Mouse (Mus musculus) gastrocnemius, adult 8-10 months (tissue): ENCODE data around the gene Nle1. TPM values are rescaled to one million over a fixed set of nuclear protein-coding genes. Genes with fewer than 3 reads are reported as not detected.

Experiments used
- DNase-seq, 2 experiments: peaks; one replicate each; pipeline ENCODE4 v3.0.0; 2022; ENCODE audit warnings: low spot score in 2 of 2
- total RNA-seq, 4 experiments: library from RNA; stranded (reverse); gene quantifications; 2 replicates each; pipeline ENCODE4 v1.2.4; 2022

Gene Nle1
- total RNA-seq, 4 experiments from 2014 or later: 9.0 to 12.9 (median 10.9) TPM

DNA sequence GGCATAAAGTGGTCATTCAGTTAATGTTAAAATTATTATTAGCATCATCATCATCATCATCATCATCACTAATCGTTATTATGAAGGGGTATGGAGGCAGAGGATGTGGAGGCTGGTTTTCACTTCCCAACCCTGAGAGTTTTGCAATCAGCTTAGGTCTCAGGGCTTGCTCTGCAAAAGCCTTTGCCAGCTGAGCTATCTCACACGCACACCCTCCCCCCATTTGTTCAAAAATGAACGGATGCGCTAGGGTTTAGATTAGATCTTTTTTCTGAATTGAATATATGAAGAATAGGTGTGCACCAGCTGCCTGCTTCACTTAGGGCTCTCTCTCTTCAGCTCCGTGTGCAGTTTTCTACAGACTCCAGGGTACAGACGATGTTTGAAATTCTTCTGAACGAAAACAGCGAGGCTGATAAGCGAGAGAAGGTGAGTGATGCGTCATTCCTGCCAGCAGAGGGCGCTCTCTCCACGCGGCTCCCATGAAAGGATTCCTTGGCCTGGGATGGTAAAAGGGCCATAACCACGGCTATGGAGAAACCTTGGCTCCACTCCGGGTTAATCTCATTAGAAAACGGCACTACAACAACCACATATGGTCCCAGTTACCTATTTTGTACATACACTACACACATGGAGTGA lies 6.6 kb upstream of the Nle1 start:
- peak; percentile 34 to 38 for DNase-seq

DNA sequence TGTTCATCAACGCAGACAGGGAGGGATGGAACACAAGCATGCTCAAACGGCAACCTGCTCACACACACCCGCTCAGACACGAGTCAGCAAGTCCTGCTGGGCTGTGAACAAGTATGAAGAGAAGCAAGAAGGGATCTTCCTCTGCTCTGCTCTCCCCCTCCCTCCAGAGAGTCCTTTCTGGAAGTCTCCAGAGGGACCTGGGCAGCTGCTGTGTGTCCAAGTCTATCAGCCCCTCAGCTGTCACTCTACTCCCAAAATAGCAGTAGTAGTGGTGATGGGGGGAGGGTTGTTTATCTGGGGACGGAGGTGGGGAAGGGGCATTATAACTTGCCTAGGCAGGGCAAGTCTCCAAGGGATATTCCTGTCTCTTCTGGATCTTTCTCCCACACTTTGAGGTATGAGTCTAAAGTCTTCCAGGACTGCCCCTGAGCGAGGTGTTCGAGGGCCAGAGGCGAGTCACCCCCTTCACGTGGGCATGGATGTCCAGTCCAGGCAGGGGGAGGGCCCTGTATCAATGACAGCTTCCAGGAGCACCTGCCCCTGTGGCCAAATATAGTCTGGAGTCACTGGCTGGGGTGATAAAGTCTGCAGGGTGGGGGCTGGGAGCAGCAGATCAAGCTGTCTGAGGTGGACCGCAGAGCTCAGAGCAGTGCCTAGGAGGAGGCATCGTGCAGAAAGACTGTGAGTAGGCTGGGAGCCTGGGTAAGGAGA lies 2.6 kb upstream of the Nle1 start:
- DNase-seq: peak; percentile 80 to 87

DNA sequence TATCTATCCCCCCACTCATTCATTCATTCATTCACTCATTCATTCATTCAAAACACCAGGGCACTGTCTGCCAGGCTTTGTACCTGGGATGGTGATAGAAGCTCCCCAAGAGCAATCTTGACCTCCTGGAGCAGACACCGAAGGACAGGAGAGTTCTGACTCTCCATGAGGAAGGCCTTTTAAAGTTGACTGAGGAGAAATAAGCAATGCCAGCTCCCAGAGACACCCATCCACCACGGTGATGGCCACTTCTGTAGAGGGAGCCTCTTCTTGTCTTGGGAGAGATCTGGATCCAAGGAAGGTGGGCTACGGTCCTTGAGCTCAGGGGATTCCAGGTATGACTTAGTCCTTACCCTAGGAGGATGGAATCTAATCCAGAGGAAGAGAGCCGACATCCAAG lies 2.0 kb upstream of the Nle1 start, which contains the start of gene Unc45b:
TSS of gene Unc45b (plus strand) at position 301 of the 400 bp plus-strand sequence.
- no peak for DNase-seq

DNA sequence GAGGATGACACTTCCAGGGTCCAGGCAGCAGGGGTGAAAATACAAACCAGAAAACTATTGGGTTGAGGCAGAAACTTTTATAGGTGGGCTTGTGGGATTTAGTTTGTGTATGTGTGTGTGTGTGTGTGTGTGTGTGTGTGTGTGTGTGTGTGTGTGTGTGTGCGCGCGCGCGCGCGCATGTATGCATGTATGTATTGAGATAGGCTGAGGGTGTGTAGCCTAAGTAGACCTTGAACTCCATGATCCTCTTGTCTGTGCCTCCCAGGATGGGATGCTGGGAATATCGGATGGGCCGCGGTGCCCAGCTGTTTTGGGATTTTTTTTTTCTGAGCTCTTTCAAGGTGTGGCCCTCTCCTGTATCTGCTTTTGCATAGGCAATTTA lies 388 bp upstream of the Nle1 start:
- DNase-seq: no peak

GRCm38 (mm10) chr11:82905816-82906215 lies 2.4 kb downstream of the Nle1 start:
- no peak for DNase-seq

DNA sequence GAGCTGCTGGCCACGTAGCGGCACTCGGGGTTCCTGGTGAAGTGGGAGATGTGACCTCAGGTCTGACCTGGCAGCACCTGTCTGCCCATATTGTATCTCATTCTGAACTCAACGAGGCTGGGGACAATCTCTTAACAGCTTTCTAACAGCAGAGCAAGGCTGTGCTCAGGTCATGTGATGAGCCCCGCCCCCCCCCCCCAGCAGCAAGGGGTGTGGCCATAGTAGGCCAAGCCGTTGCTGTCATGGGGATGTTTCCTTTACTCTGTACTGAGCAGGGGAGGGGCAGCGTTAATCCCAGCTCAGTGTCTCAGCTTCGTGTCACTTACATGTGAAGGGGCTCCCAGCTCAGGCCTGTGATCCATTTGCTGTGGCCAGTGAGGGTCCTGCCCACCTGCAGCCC lies 3.3 kb downstream of the Nle1 start:
- DNase-seq: no peak

DNA sequence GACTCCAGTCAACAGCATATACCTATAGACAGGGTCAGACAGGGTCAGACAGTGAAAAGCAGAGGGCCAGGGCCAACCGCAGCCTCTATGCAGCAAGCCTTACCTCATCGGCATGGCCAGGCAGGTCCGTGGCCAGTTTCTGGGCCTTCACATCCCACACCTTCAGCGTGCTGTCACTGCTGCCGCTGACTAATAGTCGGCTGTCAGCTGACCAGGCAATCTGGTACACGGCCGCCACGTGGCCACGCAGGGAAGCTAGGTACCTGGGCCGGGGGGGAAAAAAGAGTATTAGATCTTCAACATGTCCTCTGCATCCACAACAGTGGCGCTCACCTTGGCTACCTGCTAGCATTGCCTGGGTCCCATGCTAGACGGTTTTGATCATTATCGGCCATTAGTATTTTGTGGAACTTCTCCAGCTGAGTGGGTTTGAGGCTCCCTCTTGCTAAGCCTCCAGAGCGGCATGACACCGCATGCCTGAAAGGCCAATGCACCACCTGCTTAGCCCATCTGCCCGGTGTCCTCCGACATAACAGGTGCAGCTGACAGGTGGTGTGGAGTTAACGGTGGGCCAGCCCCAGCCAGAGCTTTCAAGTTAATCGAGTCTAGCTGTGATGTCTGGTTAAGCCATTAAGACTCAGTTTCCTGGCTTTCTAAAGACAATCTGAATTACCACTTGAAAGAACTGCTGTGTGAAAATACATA lies 6.5 kb downstream of the Nle1 start:
- DNase-seq: no peak

DNA sequence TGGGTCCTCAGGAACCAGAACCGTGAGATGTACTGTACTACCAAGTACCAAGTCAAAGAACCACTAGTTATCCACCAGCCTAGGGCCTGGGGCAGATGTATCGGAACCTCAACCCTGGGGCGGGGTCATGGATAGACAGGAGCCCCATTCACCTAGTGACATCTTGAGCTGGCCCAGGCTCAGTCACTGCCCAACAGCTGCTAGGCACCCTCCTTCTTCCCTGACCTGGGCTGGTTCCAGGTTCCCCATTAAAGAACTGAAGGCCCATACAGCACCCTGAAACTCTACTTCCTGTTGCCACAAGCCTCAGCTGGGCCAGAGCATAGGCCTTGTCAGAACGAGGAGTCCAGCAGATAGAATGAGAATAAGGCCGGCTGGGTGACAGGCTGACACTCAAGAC lies 8.5 kb downstream of the Nle1 start:
- no peak for DNase-seq

- DNase-seq: no peak
Measured at GRCm38 (mm10) chr11:82897478-82897877, 10.7 kb downstream of the Nle1 start.

- no peak for DNase-seq
Measured at GRCm38 (mm10) chr11:82891936-82892335, 16.3 kb downstream of the Nle1 start, which contains the start of gene Fndc8. TSS of gene Fndc8 (plus strand) at chr11:82892124.

DNA sequence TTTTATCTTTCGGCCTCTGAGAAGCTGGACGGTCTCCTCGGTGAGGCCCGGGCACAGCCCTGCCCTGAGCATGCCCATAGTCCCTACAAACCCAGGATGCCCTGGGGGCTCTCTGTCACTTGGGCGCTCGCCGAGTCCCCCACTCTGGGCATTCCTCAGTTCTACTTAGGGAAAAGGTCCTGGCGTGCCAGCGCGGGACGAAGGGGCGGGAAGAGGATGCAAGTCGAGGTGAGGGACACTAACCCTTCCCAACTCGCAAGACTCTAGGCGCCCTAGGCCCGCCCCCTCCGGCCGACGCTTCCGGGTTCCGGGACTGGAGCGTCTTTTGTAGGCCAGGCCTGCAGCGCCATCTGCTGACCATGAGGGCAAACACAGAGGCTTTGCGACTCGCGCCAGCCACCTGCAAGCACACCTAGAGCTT lies 17.9 kb downstream of the Nle1 start, which contains the start of gene Rad51d:
TSS of gene Rad51d (minus strand) at position 273 of the 421 bp plus-strand sequence.
- DNase-seq: peak; percentile 90

DNA sequence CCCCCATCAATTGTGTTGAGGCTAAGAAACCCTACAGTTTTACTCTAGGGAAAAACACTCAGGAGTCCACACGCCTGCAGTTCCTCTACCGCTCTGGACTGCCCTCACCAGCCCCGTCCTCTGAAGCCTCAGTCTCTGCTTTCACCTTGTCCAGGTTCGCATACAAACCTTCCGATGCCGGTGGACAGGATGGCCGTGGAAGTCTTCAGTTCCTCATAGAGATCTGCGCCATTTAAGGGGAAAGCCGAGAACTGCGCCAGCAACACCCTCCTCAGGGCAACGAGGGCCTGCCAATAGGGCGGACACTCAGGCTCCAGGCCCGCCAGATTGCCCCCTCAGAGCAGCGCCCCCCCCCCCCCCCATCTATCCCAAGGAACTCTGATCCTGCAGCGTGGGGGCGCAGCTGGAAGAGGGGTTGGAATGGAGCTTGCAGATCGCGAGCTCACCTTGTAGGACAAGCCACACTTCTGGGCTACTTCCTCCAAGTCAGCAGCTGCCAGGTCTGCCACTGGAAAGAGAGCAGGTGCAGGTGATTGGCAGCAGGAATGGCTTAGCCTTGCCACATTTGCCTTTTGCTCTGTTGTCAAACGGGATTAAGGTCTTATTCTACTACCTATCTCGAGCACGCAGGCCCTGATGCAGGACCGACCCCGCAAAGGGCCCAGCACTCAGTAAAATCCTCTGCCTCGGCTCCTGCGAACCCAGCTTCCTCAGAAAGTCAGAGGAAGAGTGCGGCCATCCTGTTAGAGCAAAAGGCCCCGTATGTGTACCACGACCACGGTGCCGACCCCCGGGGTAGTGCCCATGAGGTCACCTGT lies 18.5 kb downstream of the Nle1 start:
- DNase-seq: no peak

DNA sequence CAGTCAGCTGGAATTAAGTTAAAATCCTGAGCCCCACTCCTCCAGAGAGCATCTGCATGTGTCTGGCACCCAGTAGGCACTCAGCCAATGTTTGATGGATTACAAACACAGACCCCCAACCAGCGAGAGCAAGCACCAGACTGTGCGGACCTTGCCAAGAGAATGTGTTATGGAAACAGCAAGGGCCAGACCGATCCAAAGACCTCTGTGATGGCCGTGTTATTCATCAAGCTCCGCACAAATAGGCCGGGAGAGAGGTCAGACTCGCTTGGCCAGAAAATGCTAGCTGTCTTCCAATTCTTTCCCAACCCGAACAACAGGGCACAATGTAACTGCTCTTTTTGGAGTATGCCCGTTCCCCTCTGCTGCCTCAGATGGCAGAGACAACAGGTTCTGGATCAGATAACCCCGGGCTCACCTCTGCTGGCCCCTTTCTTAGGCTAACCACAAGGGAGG lies 19.7 kb downstream of the Nle1 start:
- DNase-seq: no peak

DNA sequence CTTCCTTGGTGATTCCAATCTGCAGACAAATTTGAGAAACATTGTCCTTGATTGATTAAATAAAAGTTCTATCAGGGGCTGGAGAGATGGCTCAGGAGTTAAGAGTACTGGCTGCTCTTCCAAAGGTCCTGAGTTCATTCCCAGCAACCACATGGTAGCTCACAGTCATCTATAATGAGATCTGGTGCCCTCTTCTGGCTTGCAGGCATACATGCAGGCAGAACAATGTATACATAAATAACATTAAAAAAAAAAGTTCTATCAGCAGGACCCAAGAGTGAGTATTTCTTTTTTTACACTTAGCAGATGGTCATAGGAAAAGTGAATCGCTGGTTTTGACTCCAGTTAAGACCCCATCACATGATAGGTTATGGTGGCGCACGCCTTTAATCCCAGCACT lies 21.7 kb downstream of the Nle1 start:
- DNase-seq: no peak

- no peak for DNase-seq
Measured at GRCm38 (mm10) chr11:82883180-82883579, 25.0 kb downstream of the Nle1 start.

DNA sequence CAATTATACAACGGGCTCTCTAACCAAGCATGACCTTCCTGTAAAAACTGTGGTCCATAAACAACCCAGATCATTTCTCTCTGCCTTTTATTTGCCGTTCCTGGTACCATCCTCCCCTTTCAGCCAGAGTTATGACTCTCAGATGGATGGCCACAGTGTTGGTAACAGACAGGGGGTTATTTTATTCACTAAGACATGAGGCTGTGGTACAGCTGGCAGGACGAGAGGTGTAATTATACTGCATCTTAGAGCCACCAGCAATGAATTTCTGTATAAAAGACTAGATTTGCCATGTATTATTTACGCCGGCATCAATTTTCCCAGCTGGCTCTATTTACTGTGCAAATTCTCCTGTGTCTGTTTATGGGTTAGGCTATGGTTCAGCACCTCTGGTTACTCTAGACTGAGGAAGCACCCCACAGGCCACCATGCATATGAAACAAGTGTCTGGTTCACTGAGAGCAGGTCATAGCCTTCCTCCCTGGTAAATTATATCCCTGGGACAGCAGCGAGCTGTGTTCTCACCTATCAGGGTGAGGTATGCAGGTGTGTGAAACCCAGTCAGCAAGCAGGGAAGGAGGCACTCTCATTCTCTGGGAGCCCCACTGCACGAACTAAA lies 30.4 kb downstream of the Nle1 start:
- DNase-seq: no peak

GRCm38 (mm10) chr11:82875631-82876030 lies 32.6 kb downstream of the Nle1 start:
- DNase-seq: no peak

DNA sequence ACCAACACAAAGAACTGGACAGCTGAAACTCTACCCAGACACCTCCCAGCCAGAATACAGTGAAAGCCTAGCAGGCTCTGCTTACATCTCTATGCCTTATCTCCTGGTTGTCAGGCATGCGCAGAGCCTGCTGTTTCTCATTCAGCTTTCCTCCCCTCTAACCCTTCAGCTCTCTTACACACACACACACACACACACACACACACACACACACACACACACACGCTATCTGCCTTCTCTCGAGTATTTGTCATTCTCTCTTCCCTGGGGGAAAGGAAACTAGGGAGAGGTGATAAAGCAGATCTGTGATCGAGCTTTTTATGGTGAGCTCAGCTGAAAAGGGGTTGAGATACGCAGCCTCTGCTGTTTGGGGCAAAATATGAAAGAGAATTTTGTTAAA lies 33.3 kb downstream of the Nle1 start:
- DNase-seq: no peak

DNA sequence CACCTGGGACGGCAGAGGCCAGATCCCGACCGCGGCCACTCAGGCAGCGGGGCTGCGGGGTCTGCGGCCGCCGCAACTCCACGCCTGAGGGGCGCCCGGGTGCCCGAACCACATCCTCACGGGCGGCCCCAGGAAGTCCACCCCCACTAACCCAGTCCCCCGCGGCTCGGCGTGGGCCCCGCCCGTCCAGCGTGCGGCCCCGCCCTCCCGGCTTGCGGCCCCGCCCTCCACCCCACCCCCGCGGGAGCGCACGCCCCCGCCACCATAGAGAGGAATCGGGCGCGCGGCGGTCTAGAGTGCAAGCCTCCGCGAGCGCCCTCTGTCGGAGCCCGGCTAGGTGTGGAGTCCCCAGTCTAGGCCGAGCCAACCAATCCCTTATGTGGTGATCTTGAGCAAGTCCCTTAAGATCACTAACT lies 37.2 kb downstream of the Nle1 start, which contains the start of gene Rffl:
TSS of gene Rffl (minus strand) at position 180 of the 416 bp plus-strand sequence.
- DNase-seq: peak; percentile 88 to 92

GRCm38 (mm10) chr11:82870173-82871030 lies 37.8 kb downstream of the Nle1 start:
- DNase-seq: peak; percentile 61 to 74
